In the genomic region with DNA sequence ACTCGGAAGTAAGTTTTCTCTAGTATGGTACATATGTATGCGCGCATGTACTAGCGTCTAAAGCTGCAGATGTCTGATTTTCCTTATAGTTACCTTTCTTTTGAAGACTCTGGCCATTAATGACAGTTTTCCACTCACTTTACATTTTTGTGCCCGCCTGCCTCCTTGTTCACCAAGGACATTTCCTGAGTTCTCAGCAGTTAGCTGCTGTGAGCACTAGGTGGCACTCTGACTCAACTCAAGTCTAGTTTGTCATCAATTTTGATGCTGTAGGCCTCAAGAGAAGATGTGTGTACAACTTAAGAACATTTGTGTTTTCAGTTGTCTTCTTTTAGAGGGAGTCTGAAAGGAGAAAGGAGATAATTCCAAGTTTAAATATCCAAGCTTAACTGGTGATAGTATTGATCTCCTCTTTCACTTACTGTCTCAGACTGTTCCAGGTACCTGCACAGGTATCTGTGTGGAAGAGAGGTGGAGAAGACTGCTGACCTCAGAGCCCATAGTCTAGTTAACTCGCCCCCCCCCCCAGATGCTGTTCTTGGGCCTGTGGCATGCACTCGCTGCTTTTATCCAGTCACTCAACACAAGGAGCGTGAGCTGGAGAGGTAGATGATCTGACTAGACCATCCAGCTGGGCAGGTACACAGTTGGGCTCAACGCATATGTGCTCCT, we compare ENCODE assay signal across 8 mouse cellular contexts. TPM values are rescaled to one million over a fixed set of nuclear protein-coding genes. Genes with fewer than 3 reads are reported as not detected.
DNase-seq lines count a peak whose midpoint lies in the region; ATAC-seq and TF ChIP-seq lines count a peak whose summit lies in the region.

No protein-coding gene starts in this region.

- H3K4me1 ChIP-seq in limb, embryonic 11.5 days (ENCODE audit: control insufficient read depth, insufficient read depth, low read length): 0 out of 2 replicates have a peak, but pooled peaks cover 4% of the 10 kb centered on the region
- no peaks in the 10 kb centered on the region for H3K4me1 ChIP-seq in neural tube, embryonic 13.5 days (replicated peaks)
- H3K4me1 ChIP-seq in thymus, adult 2 months (replicated peaks; ENCODE audit: control insufficient read depth, insufficient read depth, low read length): no peaks in the 10 kb centered on the region

- no peak overlapping the region for H3K9ac ChIP-seq in limb, embryonic 11.5 days (ENCODE audit: low read length)
- H3K9ac ChIP-seq in neural tube, embryonic 13.5 days: no peak overlapping the region

- POLR2A ChIA-PET in Patski (lab: Charles Lee): no interaction called here

- intact Hi-C loops in gastrocnemius, adult 2 months (cut with DNase I): loop anchor here (1.0 to 5.0 kb wide), 4 partner anchors 128 to 464 kb away; a partner anchor contains a TSS

- no peak overlapping the region for H3K4me3 ChIP-seq in gastrocnemius, adult 2 months
- no peak overlapping the region for H3K4me3 ChIP-seq in limb, embryonic 11.5 days (ENCODE audit: low read depth, low read length)
- no peak overlapping the region for H3K4me3 ChIP-seq in neural tube, embryonic 13.5 days
- no peak overlapping the region for H3K4me3 ChIP-seq in thymus, adult 2 months (ENCODE audit: control insufficient read depth, insufficient read depth, low read length)

- no peak for TF ChIP-seq POLR2A in thymus, adult 2 months (IDR thresholded peaks at IDR 0.05; ENCODE audit: control insufficient read depth, extremely low read depth, insufficient read depth, low read length, poor library complexity)

- CTCF ChIA-PET in Patski (lab: Charles Lee): interaction anchor here (0.7 to 2.0 kb wide), 13 partner anchors 9 to 465 kb away, joined by 3 to 6 read pairs (median 3); a partner anchor contains a TSS

- H3K27me3 ChIP-seq in Patski: no peaks in the 10 kb centered on the region
- H3K27me3 ChIP-seq in limb, embryonic 11.5 days (ENCODE audit: control insufficient read depth, insufficient read depth, low read length): no peaks in the 10 kb centered on the region
- no peaks in the 10 kb centered on the region for H3K27me3 ChIP-seq in neural tube, embryonic 13.5 days
- H3K27me3 ChIP-seq in thymus, adult 2 months (ENCODE audit: control insufficient read depth, insufficient read depth, low read length): no peaks in the 10 kb centered on the region

- peak; percentile 77 to 79 for DNase-seq in B cell, adult 2 months
- DNase-seq in Patski (ENCODE audit: low read depth, low spot score): no peak
- DNase-seq in cerebellum, adult 9-11 months: peak; percentile 73
- peak; percentile 70 for DNase-seq in gastrocnemius, adult 2 months
- peak; percentile 62 to 74 for DNase-seq in kidney, adult 8-10 months
- peak; percentile 70 for DNase-seq in limb, embryonic 11.5 days (ENCODE audit: low spot score)
- DNase-seq in thymus, adult 2 months: peak; percentile 76

- H3K9me3 ChIP-seq in limb, embryonic 11.5 days (ENCODE audit: control insufficient read depth, low read length): no peaks in the 10 kb centered on the region
- no peaks in the 10 kb centered on the region for H3K9me3 ChIP-seq in neural tube, embryonic 13.5 days

- in situ Hi-C loops in Patski (cut with MboI; ENCODE audit: low pct_unique_long_range_greater_than_20kb): loop anchor here (5.0 to 10.0 kb wide), 3 partner anchors 64 to 466 kb away; no protein-coding TSS in a partner anchor

- peak; percentile 92 for TF ChIP-seq CTCF in Patski (IDR thresholded peaks at IDR 0.05)
- TF ChIP-seq CTCF in gastrocnemius, adult 2 months (IDR thresholded peaks at IDR 0.05): peak; percentile 97
- TF ChIP-seq CTCF in thymus, adult 2 months (IDR thresholded peaks at IDR 0.05; ENCODE audit: borderline replicate concordance, control insufficient read depth, extremely low read depth, insufficient read depth, low read length, poor library complexity): no peak

- H3K4me2 ChIP-seq in limb, embryonic 11.5 days (ENCODE audit: low read depth, severe bottlenecking): no peak overlapping the region
- H3K4me2 ChIP-seq in neural tube, embryonic 13.5 days: no peak overlapping the region

- peak overlapping the region; percentile 85 for H3K27ac ChIP-seq in gastrocnemius, adult 2 months
- no peak overlapping the region for H3K27ac ChIP-seq in limb, embryonic 11.5 days (replicated peaks; ENCODE audit: low read depth, low read length)
- no peak overlapping the region for H3K27ac ChIP-seq in neural tube, embryonic 13.5 days (replicated peaks)
- no peak overlapping the region for H3K27ac ChIP-seq in thymus, adult 2 months (ENCODE audit: control insufficient read depth, insufficient read depth, low read length)

- WGBS in limb, embryonic 11.5 days: 54% methylated on average over 9 of the region's 9 CpGs
- 56% methylated on average over 9 of the region's 9 CpGs for WGBS in neural tube, embryonic 13.5 days
- WGBS in thymus, adult 2 months: 65% methylated on average over 9 of the region's 9 CpGs

- no peaks in the 10 kb centered on the region for H3K36me3 ChIP-seq in limb, embryonic 11.5 days (ENCODE audit: control insufficient read depth, insufficient read depth, low read length)
- H3K36me3 ChIP-seq in neural tube, embryonic 13.5 days: no peaks in the 10 kb centered on the region
- no peaks in the 10 kb centered on the region for H3K36me3 ChIP-seq in thymus, adult 2 months (ENCODE audit: control insufficient read depth, insufficient read depth, low read length)

- ATAC-seq in Patski: no peak
- ATAC-seq in limb, embryonic 11.5 days (ENCODE audit: insufficient number of reproducible peaks, low FRiP score, low TSS enrichment, low read depth): no peak
- 0 out of 2 replicates have a peak, but pooled peaks have one; percentile 15 for ATAC-seq in neural tube, embryonic 13.5 days (ENCODE audit: low read depth)

RNA-seq across cellular contexts. Expression of a gene that starts 21.3 kb away (rescaled TPM):
- 28.6 TPM for polyA plus RNA-seq in Patski (2021)
- 10 to 100 TPM; 18.5 to 52.7 TPM for total RNA-seq in gastrocnemius, adult 2 months (2021)
- 33.4 and 35.9 TPM in 2 replicates for polyA plus RNA-seq in limb, embryonic 11.5 days (2014; fragmentation: Nextera tagmentation; extraction: Ambion mirVana)
- 41.2 and 42.7 TPM in 2 replicates for polyA plus RNA-seq in neural tube, embryonic 13.5 days (2015; fragmentation: Nextera tagmentation; extraction: Ambion mirVana)
- 49.7 and 51.7 TPM in 2 replicates for polyA plus RNA-seq in thymus, adult 2 months (2012; rRNA removed)

RNA-seq across cellular contexts. Expression of a gene that starts 21.3 kb away (rescaled TPM):
- 17.3 TPM for polyA plus RNA-seq in Patski (2021)
- total RNA-seq in gastrocnemius, adult 2 months (2021): 1 to 10 TPM; 2.7 to 3.1 TPM
- polyA plus RNA-seq in limb, embryonic 11.5 days (2014; fragmentation: Nextera tagmentation; extraction: Ambion mirVana): 21.2 and 23.8 TPM in 2 replicates
- 13.4 and 18.4 TPM in 2 replicates for polyA plus RNA-seq in neural tube, embryonic 13.5 days (2015; fragmentation: Nextera tagmentation; extraction: Ambion mirVana)
- 5.7 and 6.5 TPM in 2 replicates for polyA plus RNA-seq in thymus, adult 2 months (2012; rRNA removed)
